Comparison of ENCODE assay signal across 9 mouse cellular contexts in genomic region chr6:118195108-118195507, GRCm38 (mm10). TPM values are rescaled to one million over a fixed set of nuclear protein-coding genes. Genes with fewer than 3 reads are reported as not detected.
DNase-seq lines count a peak whose midpoint lies in the region; ATAC-seq and TF ChIP-seq lines count a peak whose summit lies in the region.
"Had no signal": no experiment of that assay in that cellular context is flagged by ENCODE, and none has a peak within 500 bp of the region (broad histone marks: within the 10 kb centered on the region; RNA-seq: fewer than 3 reads in every experiment).

No protein-coding gene starts in this region.

- H3K4me3 ChIP-seq in E14TG2a.4 (replicated peaks; ENCODE audit: low read length): no peak overlapping the region
- no peak overlapping the region for H3K4me3 ChIP-seq in layer of hippocampus, adult 2 months
- 0 out of 2 replicates have a peak overlapping the region, but pooled peaks have one; percentile 0 for H3K4me3 ChIP-seq in stomach, embryonic 16.5 days (replicated peaks; ENCODE audit: low read length)
- H3K4me3 ChIP-seq: myocyte had no signal

- no peak overlapping the region for H3K9ac ChIP-seq in stomach, embryonic 16.5 days (ENCODE audit: low read length)

- TF ChIP-seq CTCF in E14TG2a.4 (conservative IDR thresholded peaks at IDR 0.05; ENCODE audit: low read length): peak; percentile 34
- TF ChIP-seq CTCF in layer of hippocampus, adult 2 months (conservative IDR thresholded peaks at IDR 0.05): peak; percentile 85

- H3K9me3 ChIP-seq in E14TG2a.4 (ENCODE audit: low read length): no peaks in the 10 kb centered on the region
- H3K9me3 ChIP-seq in stomach, embryonic 16.5 days (replicated peaks; ENCODE audit: control insufficient read depth, low read length): no peaks in the 10 kb centered on the region

- ATAC-seq in stomach, embryonic 16.5 days (ENCODE audit: insufficient read depth, low FRiP score): no peak

- no peak overlapping the region for H3K4me2 ChIP-seq in stomach, embryonic 16.5 days (ENCODE audit: low read depth, low read length)

- H3K27me3 ChIP-seq in E14TG2a.4 (ENCODE audit: insufficient read depth, low read length): peaks cover 90% of the 10 kb centered on the region
- H3K27me3 ChIP-seq in stomach, embryonic 16.5 days (ENCODE audit: control insufficient read depth, insufficient read depth, low read length): peaks cover 59% of the 10 kb centered on the region

- 23% methylated on average over 8 of the region's 8 CpGs for WGBS in stomach, embryonic 16.5 days

- H3K4me1 ChIP-seq in E14TG2a.4 (replicated peaks; ENCODE audit: low read depth, low read length): peaks cover 18% of the 10 kb centered on the region
- no peaks in the 10 kb centered on the region; the same call in 1 of the 2 replicates for H3K4me1 ChIP-seq in stomach, embryonic 16.5 days (ENCODE audit: control insufficient read depth, insufficient read depth, low read length)

- no peak overlapping the region for H3K27ac ChIP-seq in layer of hippocampus, adult 2 months
- no peak overlapping the region for H3K27ac ChIP-seq in stomach, embryonic 16.5 days (ENCODE audit: low read length)

- H3K36me3 ChIP-seq in E14TG2a.4 (ENCODE audit: insufficient read depth, low read length): no peaks in the 10 kb centered on the region
- H3K36me3 ChIP-seq in stomach, embryonic 16.5 days (ENCODE audit: control insufficient read depth, insufficient read depth, low read length): no peaks in the 10 kb centered on the region

- peak; percentile 16 for DNase-seq in 416B (ENCODE audit: low read depth)
- DNase-seq in cerebellum, postnatal 36 days: peak; percentile 39
- DNase-seq in gastrocnemius, postnatal 4 days (ENCODE audit: low spot score in 2 of 2): peak; percentile 42 to 63
- peak; percentile 27 to 37 for DNase-seq in layer of hippocampus, adult 2 months (ENCODE audit: low spot score in 2 of 2)
- peak; percentile 64 for DNase-seq in lung, postnatal 36 days
- DNase-seq in spleen, adult 18-20 months: no peak

RNA-seq across cellular contexts. Expression of gene Ret, which starts 2.4 kb away (rescaled TPM):
- total RNA-seq in gastrocnemius, postnatal 4 days (2021): 10 to 100 TPM in 1 of 2 experiments, 1 to 10 TPM in 1; 9.2 to 13.4 TPM
- 1 to 10 TPM; 2.6 to 3.1 TPM for total RNA-seq in layer of hippocampus, adult 2 months (2021)
- polyA plus RNA-seq in stomach, embryonic 16.5 days (2015; fragmentation: Nextera tagmentation; extraction: Ambion mirVana): 11.9 and 13.1 TPM in 2 replicates

RNA-seq across cellular contexts. Expression of gene Csgalnact2, which starts 56.2 kb away (rescaled TPM):
- total RNA-seq in gastrocnemius, postnatal 4 days (2021): 10 to 100 TPM; 19.4 to 22.8 TPM
- total RNA-seq in layer of hippocampus, adult 2 months (2021): 10 to 100 TPM in 1 of 2 experiments, 1 to 10 TPM in 1; 9.7 to 10.5 TPM
- polyA plus RNA-seq in stomach, embryonic 16.5 days (2015; fragmentation: Nextera tagmentation; extraction: Ambion mirVana): 16.0 and 16.8 TPM in 2 replicates

Comparison
In these comparisons a context has a peak if more than half of its experiments do, and no peak if none do; other contexts are left out.
1. DNase-seq: peak in 416B (single experiment), cerebellum, postnatal 36 days (2 of 2), gastrocnemius, postnatal 4 days (2 of 2), layer of hippocampus, adult 2 months (2 of 2) and lung, postnatal 36 days (single experiment); none in spleen, adult 18-20 months (0 of 2).